Mouse (Mus musculus): Measurements from ENCODE around the gene Slc34a2.

DNA sequence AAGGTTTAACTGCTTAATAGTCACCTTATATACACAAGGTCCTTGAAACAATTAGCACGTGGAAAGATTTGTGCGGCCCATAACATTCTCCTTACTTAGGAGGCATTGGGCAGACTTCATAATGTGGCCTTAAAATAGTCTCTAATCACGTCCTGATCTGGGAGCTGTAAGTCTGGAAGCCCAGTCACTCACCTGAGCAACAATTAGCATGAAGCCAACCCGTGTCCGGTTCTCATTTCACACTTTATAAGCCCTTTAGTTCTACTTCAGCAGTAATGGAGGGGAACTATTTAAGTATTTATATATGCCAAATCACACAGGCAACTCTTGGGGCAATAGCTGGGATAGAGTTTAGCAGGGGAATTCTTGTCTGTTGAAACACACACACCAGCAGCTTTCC is 21.3 kb upstream of the Slc34a2 start:
- no peak for TF ChIP-seq CTCF (conservative IDR thresholded peaks at IDR 0.05; ENCODE audit: low read length)
- TF ChIP-seq POU5F1 (IDR thresholded peaks at IDR 0.05; ENCODE audit: borderline replicate concordance, low read length) = no peak

Measured in E14TG2a.4 (cell line).